Mouse (Mus musculus) left cerebral cortex, adult 2 months (tissue): ENCODE results near the gene Spata3. TPM values are rescaled to one million over a fixed set of nuclear protein-coding genes. Genes with fewer than 3 reads are reported as not detected.
"Not testable (repeated sequence)": the region's sequence is repeated elsewhere in the genome, so short reads cannot be mapped to it uniquely, and the experiment has no call there.

Experiments
- DNase-seq, 2 experiments: peaks; one replicate each; pipeline ENCODE4 v3.0.0; 2021 to 2022; ENCODE audit warnings: low spot score in 2 of 2, mixed read lengths in 1 of 2; ENCODE audit errors: extremely low spot score in 1 of 2
- H3K27ac ChIP-seq: fragments of 200-600 bp; 2 replicates; pipeline ENCODE4 v1.8.1; 2022
- H3K4me3 ChIP-seq: fragments of 200-600 bp; 2 replicates; pipeline ENCODE4 v1.8.1; 2022
- CTCF ChIP-seq: fragments of 200-600 bp; IDR thresholded peaks from 2 replicates; pipeline ENCODE4 v1.8.1; 2022; ENCODE audit warnings: antibody characterized with exemption, mild to moderate bottlenecking, moderate library complexity
- intact Hi-C: fragments of 180-260 bp; cut with DNase I; formaldehyde crosslinking; loops from one replicate; pipeline ENCODE4 v1.15.1; 2025
- total RNA-seq, 2 experiments: library from RNA; stranded (reverse); gene quantifications; 2 replicates each; pipeline ENCODE4 v1.2.3; 2021

The Spata3 gene
- total RNA-seq, 2 experiments from 2014 or later: 0.61 to 0.75 TPM

GRCm38 (mm10) chr1:85997221-85997620 is 19.4 kb upstream of the Spata3 start:
- no peak for DNase-seq
- Histone ChIP-seq H3K4me3 (no peak overlapping the region), H3K27ac (no peak overlapping the region)
- TF ChIP-seq CTCF: no peak
- intact Hi-C loops: no loop called here

DNA sequence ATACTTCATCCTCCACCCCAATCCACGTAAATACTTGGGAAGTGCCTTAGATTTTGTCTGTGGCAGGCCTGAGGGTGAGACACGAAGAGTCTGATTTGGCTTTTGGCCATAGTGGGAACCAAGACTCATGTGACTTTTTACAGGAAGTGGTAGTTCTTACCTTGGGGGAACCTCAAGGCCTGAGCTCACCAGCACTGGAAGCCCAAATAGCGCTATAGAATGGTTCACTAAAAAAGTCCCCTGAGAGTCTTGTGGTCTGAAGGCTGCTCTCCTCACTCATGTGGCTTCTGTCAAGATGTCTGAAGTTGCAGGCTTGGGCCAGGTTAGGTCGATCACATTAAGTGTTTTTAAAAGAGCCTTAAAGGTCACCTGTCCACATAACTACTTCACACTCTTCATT is 18.6 kb upstream of the Spata3 start:
- no peak overlapping the region for H3K4me3 ChIP-seq
- intact Hi-C loops: no loop called here
- no peak overlapping the region for H3K27ac ChIP-seq
- TF ChIP-seq CTCF: no peak
- no peak for DNase-seq

- intact Hi-C loops: no loop called here
- peak; percentile 40 to 47 for DNase-seq
- Histone ChIP-seq H3K27ac (peak overlapping the region; percentile 67), H3K4me3 (no peak overlapping the region)
- no peak for TF ChIP-seq CTCF
Measured at GRCm38 (mm10) chr1:85999853-86000570, 16.6 kb upstream of the Spata3 start.

DNA sequence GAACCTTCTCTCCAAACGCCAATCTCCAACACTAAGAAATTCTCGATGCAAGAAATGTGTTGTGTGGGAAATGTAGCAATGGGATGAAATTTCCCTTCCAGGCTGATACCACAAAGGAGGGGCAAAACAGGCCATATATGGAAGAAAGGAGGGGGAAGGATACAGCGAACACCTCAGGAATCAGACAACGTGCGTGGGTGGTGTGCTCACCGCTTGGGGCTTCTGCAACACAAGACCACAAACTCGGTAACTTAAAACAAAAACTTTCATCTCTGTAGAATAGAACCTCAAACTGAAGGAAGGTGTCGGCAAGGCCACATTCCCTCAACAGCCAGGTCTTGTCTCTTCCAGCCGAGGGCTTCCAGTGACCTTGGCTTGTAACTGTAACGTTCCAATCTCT is 11.1 kb upstream of the Spata3 start:
- no peak for DNase-seq
- intact Hi-C loops: no loop called here
- H3K4me3 ChIP-seq: no peak overlapping the region
- no peak overlapping the region for H3K27ac ChIP-seq
- no peak for TF ChIP-seq CTCF

GRCm38 (mm10) chr1:86006040-86006439 is 10.6 kb upstream of the Spata3 start:
- intact Hi-C loops: no loop called here
- no peak for DNase-seq
- Histone ChIP-seq H3K27ac (no peak overlapping the region), H3K4me3 (no peak overlapping the region)
- TF ChIP-seq CTCF: no peak

- intact Hi-C loops: loop anchor here (1.0 kb wide), 2 partner anchors 72 to 153 kb away; no protein-coding TSS in a partner anchor
- H3K4me3 ChIP-seq: no peak overlapping the region
- peak; percentile 94 for TF ChIP-seq CTCF
- H3K27ac ChIP-seq: no peak overlapping the region
- peak; percentile 87 to 92 for DNase-seq
Measured at GRCm38 (mm10) chr1:86007778-86008177, 8.8 kb upstream of the Spata3 start.

DNA sequence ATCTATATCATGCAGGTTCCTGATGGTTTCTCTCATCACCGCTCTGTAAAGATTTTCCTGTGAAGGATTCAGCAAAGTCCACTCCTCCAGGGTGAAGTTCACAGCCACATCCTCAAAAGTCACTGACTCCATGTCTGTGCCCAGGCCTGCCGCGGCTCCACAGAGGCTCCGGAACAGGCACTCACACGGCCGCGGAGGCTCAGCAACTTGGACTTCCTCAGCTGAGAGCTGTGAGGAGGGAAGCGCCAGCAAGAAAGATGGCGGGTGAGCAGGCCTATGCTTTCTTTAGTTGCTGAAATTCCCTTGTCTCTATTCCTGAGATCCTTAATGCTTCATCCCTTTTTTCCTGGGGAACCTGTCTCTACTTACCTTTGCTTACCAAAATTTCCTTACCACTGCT is 858 bp upstream of the Spata3 start:
- intact Hi-C loops, H3K4me3 ChIP-seq, DNase-seq, H3K27ac ChIP-seq: not testable (repeated sequence)

DNA sequence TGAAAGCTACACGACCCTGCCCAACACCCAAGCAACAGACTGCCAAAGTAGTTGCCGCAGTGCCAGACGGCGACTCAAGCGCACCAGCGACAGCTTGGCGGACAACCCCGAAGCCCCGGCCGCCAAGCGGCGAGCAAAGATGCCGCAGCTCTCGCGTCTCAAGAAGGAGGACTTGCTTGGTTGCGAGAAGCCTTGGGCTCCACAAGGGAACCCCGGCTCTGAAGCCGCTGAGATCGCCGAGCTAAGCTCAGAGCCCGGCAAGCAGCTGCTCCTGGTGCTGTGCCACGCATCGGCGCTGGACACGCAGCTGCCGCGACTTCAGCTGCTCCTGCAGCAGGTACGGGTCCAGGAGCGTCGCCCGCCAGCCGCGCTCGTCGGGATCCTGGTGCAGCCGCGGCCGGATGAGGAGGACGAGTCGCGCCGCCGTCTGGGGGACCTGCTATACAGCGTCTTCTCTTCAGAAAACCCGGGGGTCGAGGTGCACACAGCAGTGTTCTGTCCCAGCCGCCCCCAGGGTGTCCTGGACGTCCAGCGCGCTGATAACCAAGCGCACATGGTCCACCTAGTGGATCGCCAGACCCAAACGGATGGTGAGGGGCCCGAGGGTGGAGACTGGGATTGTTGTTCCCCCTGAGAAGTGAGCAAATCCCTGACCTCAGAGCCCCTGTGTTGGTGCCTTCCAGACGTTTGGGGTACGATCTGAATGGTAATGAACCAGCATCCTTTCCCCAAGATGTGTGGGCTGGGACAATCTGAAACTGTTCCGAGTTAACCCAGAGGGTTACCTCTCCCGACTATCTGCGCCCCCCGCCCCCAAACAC is 1.8 kb downstream of the Spata3 start:
- DNase-seq: peak; percentile 71 to 72
- peak; percentile 64 for TF ChIP-seq CTCF
- peak overlapping the region; percentile 58 for H3K4me3 ChIP-seq
- intact Hi-C loops: no loop called here
- peak overlapping the region; percentile 79 for H3K27ac ChIP-seq

DNA sequence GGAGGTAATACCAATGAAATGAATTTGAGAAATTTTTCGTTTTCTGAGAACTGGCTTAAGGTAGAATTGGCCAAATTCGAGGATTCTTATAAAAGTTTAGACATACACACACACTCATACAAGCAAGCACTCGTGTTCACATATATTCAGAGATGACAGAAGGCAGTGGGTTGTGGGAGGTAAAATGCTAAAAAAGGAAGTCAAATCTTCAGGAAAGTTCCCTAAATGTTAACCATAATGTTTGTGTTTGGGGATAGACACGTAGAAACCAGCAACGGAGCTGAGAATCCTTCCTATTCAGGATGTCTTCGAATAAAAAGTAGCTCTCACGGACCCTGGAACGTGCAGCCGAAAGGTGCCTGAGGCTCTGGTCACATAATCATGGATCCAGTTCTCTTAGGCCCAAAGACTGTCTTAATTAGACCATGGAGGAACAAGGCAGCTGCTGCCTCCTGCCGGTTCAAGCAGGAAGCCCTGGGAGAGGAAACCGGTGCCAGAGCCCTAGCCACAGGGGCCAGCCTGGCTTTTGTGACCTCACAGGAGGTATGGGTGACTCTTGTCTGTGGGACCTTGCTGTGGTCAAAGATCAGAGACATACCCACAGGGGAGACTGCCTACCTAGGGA is 4.9 kb downstream of the Spata3 start:
- peak; percentile 22 to 55 for DNase-seq
- intact Hi-C loops: loop anchor here (1.0 to 2.0 kb wide), 2 partner anchors 23 to 151 kb away; partner anchors contain the start of gene 2810459M11Rik
- peak overlapping the region; percentile 74; the same call in 1 of the 2 replicates for H3K27ac ChIP-seq
- H3K4me3 ChIP-seq: no peak overlapping the region
- TF ChIP-seq CTCF: peak; percentile 52

DNA sequence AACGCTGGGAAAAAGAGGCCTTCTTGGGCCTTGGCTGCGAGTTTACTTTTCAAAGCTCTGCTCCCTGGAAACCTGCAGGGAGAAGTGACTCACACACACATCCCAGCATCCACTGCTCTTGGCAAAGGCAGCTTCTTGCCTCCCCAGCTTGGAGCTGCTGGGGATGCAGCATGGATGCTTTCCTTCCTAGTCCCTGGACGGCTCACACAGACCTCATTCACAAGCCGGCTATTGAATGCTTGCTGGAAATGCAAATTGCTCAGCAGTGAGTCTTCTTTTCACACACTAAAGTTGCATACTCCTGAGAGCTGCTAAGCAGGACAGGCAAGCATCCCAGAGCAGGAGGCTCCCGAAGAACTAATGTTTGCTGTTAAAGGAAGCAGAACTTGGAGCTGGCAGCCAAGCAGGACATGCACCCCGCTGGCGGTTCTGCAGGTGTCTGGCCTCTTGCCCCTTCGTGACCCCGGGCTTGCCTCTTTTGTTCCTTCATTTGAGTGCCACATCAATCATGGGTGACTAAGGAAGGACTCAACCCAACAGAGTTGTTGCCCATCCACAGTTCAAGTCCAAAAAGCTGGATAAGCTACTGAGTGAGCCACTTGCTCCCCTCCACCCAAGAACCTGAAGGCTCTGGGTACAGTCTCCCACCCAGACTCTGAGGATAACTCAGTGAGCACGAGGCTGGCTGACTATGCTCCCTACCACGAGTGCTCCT is 15.8 kb downstream of the Spata3 start:
- peak; percentile 52 to 68 for DNase-seq
- H3K27ac ChIP-seq: peak overlapping the region; percentile 62
- TF ChIP-seq CTCF: no peak
- no peak overlapping the region for H3K4me3 ChIP-seq
- intact Hi-C loops: no loop called here

GRCm38 (mm10) chr1:86038191-86038951 is 21.8 kb downstream of the Spata3 start:
- no peak for TF ChIP-seq CTCF
- intact Hi-C loops: no loop called here
- no peak for DNase-seq
- Histone ChIP-seq H3K4me3 (no peak overlapping the region), H3K27ac (0 out of 2 replicates have a peak overlapping the region, but pooled peaks have one; percentile 2)
